Mouse (Mus musculus): Measurements from ENCODE around the gene Prss27. TPM values are rescaled to one million over a fixed set of nuclear protein-coding genes. Genes with fewer than 3 reads are reported as not detected.

The Prss27 gene
- polyA plus RNA-seq, 1 experiment, result 0.16 TPM

- Histone ChIP-seq H3K27me3 (ENCODE audit: control insufficient read depth, insufficient read depth, insufficient read length) (no peaks in the 10 kb centered on the region), H3K79me3 (ENCODE audit: low read depth) (no peaks in the 10 kb centered on the region), H3K36me3 (ENCODE audit: control insufficient read depth, insufficient read depth) (no peaks in the 10 kb centered on the region), H3K4me3 (ENCODE audit: insufficient read depth, poor library complexity, severe bottlenecking) (no peak overlapping the region), H3ac (ENCODE audit: control insufficient read depth, insufficient read length, low read depth) (no peak overlapping the region), H3K79me2 (ENCODE audit: control insufficient read depth, insufficient read depth) (no peaks in the 10 kb centered on the region)
- no peak for TF ChIP-seq CEBPB (IDR thresholded peaks at IDR 0.05; ENCODE audit: low read depth)
- TF ChIP-seq CTCF (IDR thresholded peaks at IDR 0.05; ENCODE audit: control insufficient read depth, insufficient read depth, insufficient read length), result no peak
- no peak for TF ChIP-seq MAX (IDR thresholded peaks at IDR 0.05)
- no peak for TF ChIP-seq FOSL1 (IDR thresholded peaks at IDR 0.05; ENCODE audit: insufficient read depth, low read length, poor library complexity, severe bottlenecking)
- no peak for TF ChIP-seq MYOG (IDR thresholded peaks at IDR 0.05; ENCODE audit: control insufficient read depth, extremely low read depth, insufficient read length)
- TF ChIP-seq USF1 (IDR thresholded peaks at IDR 0.05; ENCODE audit: low read depth), result no peak
- TF ChIP-seq MYOD1 (IDR thresholded peaks at IDR 0.05; ENCODE audit: control insufficient read depth, insufficient read length, low read depth), result no peak
These were observed 31.0 kb upstream of the Prss27 start for GRCm38 (mm10) chr17:24006930-24007329.

- no peaks in the 10 kb centered on the region for H3K79me3 ChIP-seq (ENCODE audit: low read depth)
- H3K27me3 ChIP-seq (ENCODE audit: control insufficient read depth, insufficient read depth, insufficient read length), result no peaks in the 10 kb centered on the region
- no peaks in the 10 kb centered on the region for H3K36me3 ChIP-seq (ENCODE audit: control insufficient read depth, insufficient read depth)
- no peaks in the 10 kb centered on the region for H3K79me2 ChIP-seq (ENCODE audit: control insufficient read depth, insufficient read depth)
- TF ChIP-seq FOSL1 (IDR thresholded peaks at IDR 0.05; ENCODE audit: insufficient read depth, low read length, poor library complexity, severe bottlenecking) (no peak), CEBPB (IDR thresholded peaks at IDR 0.05; ENCODE audit: low read depth) (peak; percentile 97)
- no peak overlapping the region for H3ac ChIP-seq (ENCODE audit: control insufficient read depth, insufficient read length, low read depth)
- no peak overlapping the region for H3K4me3 ChIP-seq (ENCODE audit: insufficient read depth, poor library complexity, severe bottlenecking)
These were observed 30.6 kb upstream of the Prss27 start for GRCm38 (mm10) chr17:24007391-24007790.

GRCm38 (mm10) chr17:24008105-24008504, 29.8 kb upstream of the Prss27 start:
- TF ChIP-seq CTCF (IDR thresholded peaks at IDR 0.05; ENCODE audit: control insufficient read depth, insufficient read depth, insufficient read length) (no peak), MYOD1 (IDR thresholded peaks at IDR 0.05; ENCODE audit: control insufficient read depth, insufficient read length, low read depth) (no peak), USF1 (IDR thresholded peaks at IDR 0.05; ENCODE audit: low read depth) (no peak), FOSL1 (IDR thresholded peaks at IDR 0.05; ENCODE audit: insufficient read depth, low read length, poor library complexity, severe bottlenecking) (no peak), MAX (IDR thresholded peaks at IDR 0.05) (no peak), CEBPB (IDR thresholded peaks at IDR 0.05; ENCODE audit: low read depth) (no peak), MYOG (IDR thresholded peaks at IDR 0.05; ENCODE audit: control insufficient read depth, extremely low read depth, insufficient read length) (no peak)
- H3ac ChIP-seq (ENCODE audit: control insufficient read depth, insufficient read length, low read depth), result no peak overlapping the region

GRCm38 (mm10) chr17:24009617-24010016, 28.3 kb upstream of the Prss27 start:
- TF ChIP-seq USF1 (IDR thresholded peaks at IDR 0.05; ENCODE audit: low read depth) (no peak), MAX (IDR thresholded peaks at IDR 0.05) (no peak)
- H3ac ChIP-seq (ENCODE audit: control insufficient read depth, insufficient read length, low read depth), result no peak overlapping the region
- no peaks in the 10 kb centered on the region for H3K27me3 ChIP-seq (ENCODE audit: control insufficient read depth, insufficient read depth, insufficient read length)
- no peaks in the 10 kb centered on the region for H3K79me2 ChIP-seq (ENCODE audit: control insufficient read depth, insufficient read depth)
- no peaks in the 10 kb centered on the region for H3K36me3 ChIP-seq (ENCODE audit: control insufficient read depth, insufficient read depth)
- H3K4me3 ChIP-seq (ENCODE audit: insufficient read depth, poor library complexity, severe bottlenecking), result no peak overlapping the region
- H3K79me3 ChIP-seq (ENCODE audit: low read depth), result no peaks in the 10 kb centered on the region

More at GRCm38 (mm10) chr17:24008105-24008504, 29.8 kb upstream of the Prss27 start:
- H3K79me2 ChIP-seq (ENCODE audit: control insufficient read depth, insufficient read depth), result no peaks in the 10 kb centered on the region
- no peak overlapping the region for H3K4me3 ChIP-seq (ENCODE audit: insufficient read depth, poor library complexity, severe bottlenecking)
- H3K79me3 ChIP-seq (ENCODE audit: low read depth), result no peaks in the 10 kb centered on the region
- H3K36me3 ChIP-seq (ENCODE audit: control insufficient read depth, insufficient read depth), result no peaks in the 10 kb centered on the region
- no peaks in the 10 kb centered on the region for H3K27me3 ChIP-seq (ENCODE audit: control insufficient read depth, insufficient read depth, insufficient read length)

- Histone ChIP-seq H3K36me3 (ENCODE audit: control insufficient read depth, insufficient read depth) (no peaks in the 10 kb centered on the region), H3K79me2 (ENCODE audit: control insufficient read depth, insufficient read depth) (no peaks in the 10 kb centered on the region), H3ac (ENCODE audit: control insufficient read depth, insufficient read length, low read depth) (no peak overlapping the region), H3K27me3 (ENCODE audit: control insufficient read depth, insufficient read depth, insufficient read length) (no peaks in the 10 kb centered on the region), H3K4me3 (ENCODE audit: insufficient read depth, poor library complexity, severe bottlenecking) (no peak overlapping the region), H3K79me3 (ENCODE audit: low read depth) (no peaks in the 10 kb centered on the region)
- no peak for TF ChIP-seq MYOG (IDR thresholded peaks at IDR 0.05; ENCODE audit: control insufficient read depth, extremely low read depth, insufficient read length)
- TF ChIP-seq MYOD1 (IDR thresholded peaks at IDR 0.05; ENCODE audit: control insufficient read depth, insufficient read length, low read depth), result no peak
- no peak for TF ChIP-seq USF1 (IDR thresholded peaks at IDR 0.05; ENCODE audit: low read depth)
- TF ChIP-seq CEBPB (IDR thresholded peaks at IDR 0.05; ENCODE audit: low read depth), result no peak
- TF ChIP-seq CTCF (IDR thresholded peaks at IDR 0.05; ENCODE audit: control insufficient read depth, insufficient read depth, insufficient read length), result no peak
- no peak for TF ChIP-seq MAX (IDR thresholded peaks at IDR 0.05)
- TF ChIP-seq FOSL1 (IDR thresholded peaks at IDR 0.05; ENCODE audit: insufficient read depth, low read length, poor library complexity, severe bottlenecking), result no peak
These were observed 25.0 kb upstream of the Prss27 start for GRCm38 (mm10) chr17:24012921-24013320.

- Histone ChIP-seq H3K36me3 (ENCODE audit: control insufficient read depth, insufficient read depth) (no peaks in the 10 kb centered on the region), H3K79me2 (ENCODE audit: control insufficient read depth, insufficient read depth) (no peaks in the 10 kb centered on the region), H3K27me3 (ENCODE audit: control insufficient read depth, insufficient read depth, insufficient read length) (no peaks in the 10 kb centered on the region), H3K79me3 (ENCODE audit: low read depth) (no peaks in the 10 kb centered on the region), H3K4me3 (ENCODE audit: insufficient read depth, poor library complexity, severe bottlenecking) (no peak overlapping the region), H3ac (ENCODE audit: control insufficient read depth, insufficient read length, low read depth) (no peak overlapping the region)
- TF ChIP-seq FOSL1 (IDR thresholded peaks at IDR 0.05; ENCODE audit: insufficient read depth, low read length, poor library complexity, severe bottlenecking), result no peak
- TF ChIP-seq USF1 (IDR thresholded peaks at IDR 0.05; ENCODE audit: low read depth), result no peak
- TF ChIP-seq CEBPB (IDR thresholded peaks at IDR 0.05; ENCODE audit: low read depth), result no peak
- no peak for TF ChIP-seq MYOD1 (IDR thresholded peaks at IDR 0.05; ENCODE audit: control insufficient read depth, insufficient read length, low read depth)
- no peak for TF ChIP-seq MYOG (IDR thresholded peaks at IDR 0.05; ENCODE audit: control insufficient read depth, extremely low read depth, insufficient read length)
- no peak for TF ChIP-seq MAX (IDR thresholded peaks at IDR 0.05)
- no peak for TF ChIP-seq CTCF (IDR thresholded peaks at IDR 0.05; ENCODE audit: control insufficient read depth, insufficient read depth, insufficient read length)
These were observed 23.4 kb upstream of the Prss27 start for GRCm38 (mm10) chr17:24014433-24014965.
